Mouse (Mus musculus) naive thymus-derived CD4-positive, alpha-beta T cell, adult 2 months (primary cell): ENCODE results near the gene BC005537.
"Not testable (repeated sequence)": the region's sequence is repeated elsewhere in the genome, so short reads cannot be mapped to it uniquely, and the experiment has no call there.

ENCODE experiments used
- DNase-seq: peaks from one replicate; pipeline ENCODE4 v3.0.0-alpha.2; 2011; ENCODE audit warnings: low read depth

The BC005537 gene

GRCm38 (mm10) chr13:24799925-24800673 is 1.4 kb upstream of the BC005537 start:
- DNase-seq, result peak; percentile 63

DNA sequence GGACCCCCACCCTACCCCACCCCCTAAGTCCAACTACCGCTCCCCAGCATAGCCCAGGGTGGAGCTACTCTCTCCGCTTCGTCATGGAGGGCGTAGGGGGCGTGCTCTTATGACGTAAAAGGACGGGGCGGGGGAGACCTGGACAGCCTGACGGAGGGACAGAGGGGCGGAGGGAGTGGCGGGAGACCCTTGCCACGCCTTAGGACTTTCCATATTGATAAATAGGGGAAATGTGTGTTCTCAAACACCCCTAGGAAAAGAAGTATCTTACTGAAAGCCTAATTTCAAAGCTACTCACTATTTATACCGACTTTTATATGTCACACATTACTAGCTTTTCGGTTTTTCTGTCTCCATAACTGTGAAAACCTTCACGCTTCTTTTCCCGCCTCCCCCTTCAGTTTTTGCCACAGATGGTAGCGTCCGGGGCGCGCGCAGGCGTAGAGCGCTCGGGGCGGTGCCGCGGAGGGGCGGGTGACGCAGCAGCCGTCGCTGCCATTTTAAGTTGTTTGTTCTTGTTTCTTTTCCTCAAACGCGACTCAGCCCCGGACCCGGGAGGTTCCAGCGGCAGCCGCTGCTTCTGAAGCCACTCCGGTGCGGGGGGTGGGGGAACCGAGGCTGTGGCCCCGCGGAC is 666 bp upstream of the BC005537 start:
- DNase-seq, result peak; percentile 98

- peak; percentile 51 for DNase-seq
Observed at GRCm38 (mm10) chr13:24802131-24802691, 754 bp downstream of the BC005537 start.

GRCm38 (mm10) chr13:24803196-24803595 is 1.7 kb downstream of the BC005537 start:
- peak; percentile 34 for DNase-seq

DNA sequence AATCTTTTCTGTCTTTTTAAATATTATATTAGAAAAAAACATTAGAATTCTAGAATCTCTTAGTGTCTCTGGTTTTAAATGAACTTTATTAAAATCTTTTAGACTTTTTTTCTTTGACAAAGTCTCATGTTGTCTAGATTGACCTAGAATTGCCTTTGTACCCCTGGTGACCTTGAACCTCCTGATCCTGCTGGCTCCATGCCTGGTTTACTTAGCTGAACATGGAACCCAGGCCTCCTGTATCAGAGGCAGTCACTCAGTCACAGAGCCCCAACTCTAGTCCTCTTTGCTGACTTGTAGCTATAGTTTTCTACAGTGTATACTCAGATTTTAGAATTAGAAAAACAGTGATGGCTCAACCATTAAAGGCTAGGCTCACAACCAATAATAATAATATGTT is 4.6 kb downstream of the BC005537 start:
- DNase-seq, result no peak

DNA sequence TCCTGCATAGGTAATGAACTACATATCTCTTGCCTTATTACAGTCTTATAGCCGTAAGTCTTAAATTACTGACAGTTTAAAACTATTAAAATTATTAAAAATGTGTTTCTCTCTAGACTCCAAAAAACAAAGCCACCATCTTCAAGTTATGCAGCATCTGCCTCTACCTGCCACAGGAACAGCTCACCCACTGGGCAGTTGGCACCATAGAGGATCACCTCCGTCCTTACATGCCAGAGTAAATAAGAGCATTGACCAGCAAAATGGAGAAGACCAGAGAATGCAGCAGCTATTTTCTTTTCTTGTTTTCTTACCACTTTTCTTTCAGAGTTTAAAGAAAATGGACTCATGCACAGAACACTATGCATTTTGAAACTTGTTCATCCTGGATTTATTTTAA is 11.1 kb downstream of the BC005537 start:
- no peak for DNase-seq

DNA sequence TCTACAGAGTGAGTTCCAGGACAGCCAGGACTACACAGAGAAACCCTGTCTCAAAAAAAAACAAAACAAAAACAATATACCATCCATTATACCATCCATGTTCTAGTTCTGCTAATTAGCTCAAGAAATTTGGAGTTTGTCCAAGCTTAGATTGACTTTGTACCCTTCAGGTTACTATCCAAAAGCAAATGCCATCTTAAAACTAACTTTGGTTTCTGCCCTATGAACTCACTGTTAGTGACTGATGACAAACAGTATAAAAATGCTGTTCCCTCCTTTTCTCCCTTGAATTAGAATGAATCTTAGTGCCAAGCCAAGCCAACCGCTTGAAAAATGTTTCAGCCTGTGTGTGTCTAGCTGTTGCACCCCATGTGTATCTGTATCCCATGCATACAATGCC is 13.2 kb downstream of the BC005537 start:
- no peak for DNase-seq

- no peak for DNase-seq
Observed at GRCm38 (mm10) chr13:24816125-24817092, 15.0 kb downstream of the BC005537 start.

DNA sequence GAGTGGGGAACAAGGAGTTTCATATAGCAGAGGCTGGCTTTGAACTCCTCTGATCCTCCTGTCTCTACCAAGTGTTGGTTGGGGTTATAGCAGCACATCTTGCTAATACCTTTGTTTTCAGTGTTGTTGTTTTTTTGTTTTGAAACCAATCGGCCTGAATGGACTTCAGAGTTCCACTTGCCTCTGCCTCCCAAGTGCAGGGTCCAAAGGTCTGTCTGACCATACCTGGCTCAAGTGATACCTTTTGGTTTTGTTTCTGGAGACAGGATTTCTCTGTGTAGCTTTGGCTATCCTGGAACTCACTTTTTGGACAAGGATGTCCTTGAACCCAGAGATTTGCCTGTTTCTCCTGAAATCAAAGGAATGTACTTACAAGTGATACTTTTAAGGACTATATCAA is 18.5 kb downstream of the BC005537 start:
- no peak for DNase-seq

DNA sequence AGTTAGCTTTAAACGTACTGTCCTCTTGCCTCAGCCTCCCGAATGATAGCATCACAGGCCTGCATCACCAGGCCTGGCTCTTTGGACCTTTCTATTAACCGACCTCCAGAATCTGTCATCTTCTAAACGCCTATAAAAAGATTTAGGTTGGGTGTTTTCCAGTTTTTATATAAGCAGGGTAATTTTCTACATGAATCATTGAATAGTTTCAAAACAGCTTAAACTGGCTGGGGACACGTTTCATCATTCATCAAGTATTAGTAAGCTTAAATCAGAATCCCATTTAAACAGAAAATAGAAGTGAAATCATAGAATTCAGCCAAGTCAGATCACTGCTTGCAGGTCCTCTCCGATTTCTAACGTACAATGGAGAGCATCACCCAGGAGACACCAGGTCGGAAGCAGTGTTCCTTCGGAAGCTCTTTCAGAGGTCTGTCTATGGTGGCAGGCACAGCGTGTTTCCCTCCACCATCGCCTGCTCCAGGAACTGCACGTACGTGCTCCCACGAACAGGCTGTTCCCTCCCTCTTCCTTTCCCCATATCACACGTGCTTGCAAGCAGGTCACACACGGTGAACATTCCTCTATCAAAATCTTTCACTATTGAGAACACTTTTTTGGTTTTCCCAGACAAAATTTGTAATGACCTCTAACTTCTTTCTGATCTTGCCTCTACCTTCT is 21.3 kb downstream of the BC005537 start:
- DNase-seq, result no peak

DNA sequence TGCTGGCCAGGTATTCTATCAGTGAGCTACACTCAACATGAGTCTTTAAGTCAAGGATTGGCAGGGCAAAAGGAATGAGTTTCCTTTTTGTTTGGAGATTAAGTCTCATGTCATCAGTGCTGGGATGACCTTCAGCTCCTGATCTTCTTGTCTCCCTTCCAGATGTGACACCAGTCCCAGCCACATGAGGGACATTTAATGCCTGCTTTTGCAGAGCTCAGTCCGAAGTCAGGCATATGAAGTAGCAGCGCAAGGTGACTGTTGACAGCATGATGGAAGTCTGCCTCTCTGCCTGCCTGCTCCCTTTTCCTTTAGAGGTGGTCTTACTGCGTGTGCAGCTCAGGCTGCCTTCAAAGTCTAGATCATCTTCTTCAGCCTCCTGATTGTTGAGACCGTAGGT is 23.2 kb downstream of the BC005537 start:
- DNase-seq, result no peak

- no peak for DNase-seq
Observed at GRCm38 (mm10) chr13:24825587-24825986, 24.1 kb downstream of the BC005537 start.

DNA sequence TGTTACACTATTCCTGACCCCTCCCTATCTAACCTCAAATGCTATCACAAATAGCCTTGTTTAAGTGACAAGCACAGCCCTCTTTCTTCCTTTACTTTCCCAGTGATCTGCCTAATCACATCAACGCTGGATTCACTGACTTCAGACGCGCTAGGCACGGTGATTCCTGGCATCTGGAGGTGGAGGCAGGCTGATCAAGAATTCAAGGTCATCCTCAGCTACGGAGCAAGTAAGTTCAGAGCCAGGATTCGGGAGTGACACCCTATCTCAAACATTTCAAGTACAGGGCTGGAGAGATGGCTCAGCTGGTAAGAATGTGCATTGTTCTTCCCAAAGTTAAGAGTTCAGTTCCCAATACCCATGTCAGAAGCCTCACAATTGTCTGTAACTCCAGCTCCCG is 24.7 kb downstream of the BC005537 start:
- DNase-seq, result no peak

- DNase-seq, result peak; percentile 65
Observed at GRCm38 (mm10) chr13:24830756-24831352, 29.4 kb downstream of the BC005537 start.

GRCm38 (mm10) chr13:24831353-24832130 is 30.1 kb downstream of the BC005537 start, which contains the start of the genes Acot13 and Tdp2:
Gene Acot13 (minus strand): TSS chr13:24831540.
Gene Tdp2 (plus strand): TSS chr13:24831679.
- peak; percentile 97 for DNase-seq

DNA sequence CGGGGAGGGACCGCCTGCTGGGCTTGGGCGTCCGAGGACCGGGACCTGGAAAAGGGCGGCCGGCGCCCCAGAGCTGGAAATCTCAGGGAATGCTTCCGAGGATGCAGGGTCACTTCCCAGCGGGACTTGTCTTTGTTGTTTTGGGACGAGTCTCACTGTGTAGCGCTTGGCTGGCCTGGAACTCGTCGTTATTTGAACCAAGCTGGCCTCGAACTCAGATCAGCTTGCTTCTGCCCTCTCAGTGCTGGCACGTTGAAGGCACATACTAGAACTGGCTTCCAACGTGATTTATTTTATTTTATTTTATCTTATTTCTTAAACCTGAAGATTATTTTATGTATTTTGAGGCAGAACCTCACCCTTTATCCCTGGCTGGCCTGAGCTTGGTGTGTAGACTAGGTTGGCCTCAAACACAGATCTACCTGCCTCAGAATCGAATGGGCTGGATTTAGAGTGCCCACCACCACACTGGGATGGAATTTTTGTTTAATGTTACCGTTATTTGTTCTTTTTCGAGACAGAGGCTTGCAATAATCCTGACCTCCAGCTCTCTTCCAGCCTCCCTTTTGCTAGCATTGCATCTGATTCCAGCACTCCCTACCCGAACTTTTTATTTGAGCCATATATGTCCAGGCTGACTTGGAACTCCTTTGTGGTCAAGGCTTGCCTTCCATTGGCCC is 30.8 kb downstream of the BC005537 start:
- no peak for DNase-seq

DNA sequence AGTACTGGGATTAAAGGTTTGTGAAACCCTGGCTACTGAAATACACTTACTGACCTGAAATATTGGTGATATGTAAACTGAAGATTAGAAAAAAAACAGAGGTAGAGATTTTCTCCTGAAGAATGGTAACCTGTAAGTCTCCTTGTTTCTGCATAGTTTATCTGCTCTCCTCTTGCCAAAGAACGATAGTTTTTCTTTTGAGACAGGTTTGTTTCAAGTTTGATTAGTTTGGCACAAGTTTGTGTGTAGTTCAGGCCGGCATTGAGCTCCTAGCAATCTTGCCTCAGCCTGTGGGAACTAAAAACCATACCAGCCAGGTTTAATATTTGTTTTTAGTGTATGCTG is 31.3 kb downstream of the BC005537 start:
- no peak for DNase-seq

- not testable (repeated sequence) for DNase-seq
Observed at GRCm38 (mm10) chr13:24837765-24838164, 36.3 kb downstream of the BC005537 start.

GRCm38 (mm10) chr13:24839831-24840230 is 38.4 kb downstream of the BC005537 start:
- DNase-seq, result no peak

- DNase-seq, result no peak
Observed at GRCm38 (mm10) chr13:24841702-24842101, 40.2 kb downstream of the BC005537 start.
